Mouse (Mus musculus): ENCODE data around the gene BC055324. TPM values are rescaled to one million over a fixed set of nuclear protein-coding genes. Genes with fewer than 3 reads are reported as not detected.

The BC055324 gene
- polyA plus RNA-seq, 1 experiment: 2.8 TPM

GRCm38 (mm10) chr1:163898291-163898764 is 96.3 kb downstream of the BC055324 start:
- peak overlapping the region; percentile 66 for H3K4me2 ChIP-seq (ENCODE audit: low read depth)
- H3K27me3 ChIP-seq (ENCODE audit: control insufficient read depth, insufficient read depth, insufficient read length): no peaks in the 10 kb centered on the region
- no peaks in the 10 kb centered on the region for H3K36me3 ChIP-seq (ENCODE audit: control insufficient read depth, insufficient read depth)
- H3K4me3 ChIP-seq: no peak overlapping the region
- no peak for TF ChIP-seq MYOG (IDR thresholded peaks at IDR 0.05; ENCODE audit: control insufficient read depth in 1 of 3, insufficient read depth in 1 of 3, insufficient read length in 2 of 3, low read depth in 2 of 3)
- no peak for TF ChIP-seq REST (IDR thresholded peaks at IDR 0.05; ENCODE audit: insufficient read depth, insufficient read length)
- no peak for TF ChIP-seq SRF (IDR thresholded peaks at IDR 0.05; ENCODE audit: control insufficient read depth, insufficient read length, low read depth)
- peak; percentile 14 for TF ChIP-seq USF1 (IDR thresholded peaks at IDR 0.05; ENCODE audit: low read depth)
- no peak for TF ChIP-seq POLR2A (IDR thresholded peaks at IDR 0.05; ENCODE audit: insufficient read length, low read depth)
- no peak for TF ChIP-seq TCF3 (IDR thresholded peaks at IDR 0.05; ENCODE audit: insufficient read length, low read depth)
- H3K79me2 ChIP-seq (ENCODE audit: control insufficient read depth, insufficient read depth): no peaks in the 10 kb centered on the region
- H3ac ChIP-seq (ENCODE audit: control insufficient read depth, insufficient read length): no peak overlapping the region

Other genes starting within 250 kb of the BC055324 start
- 17.5 TPM for gene Kifap3, start 215.2 kb downstream of the BC055324 start, polyA plus RNA-seq (2012; fragmentation: generic; extraction: Trizol)
- gene Scyl3, start 65.7 kb downstream of the BC055324 start, polyA plus RNA-seq (2012; fragmentation: generic; extraction: Trizol): 3.9 TPM
- 1.8 TPM for gene Mettl18, start 93 bp upstream of the BC055324 start, polyA plus RNA-seq (2012; fragmentation: generic; extraction: Trizol)
- not detected for gene Sele, start 53.4 kb upstream of the BC055324 start, polyA plus RNA-seq (2012; fragmentation: generic; extraction: Trizol)
- gene Sell, start 67.2 kb upstream of the BC055324 start, polyA plus RNA-seq (2012; fragmentation: generic; extraction: Trizol): not detected
- 0.14 TPM for gene Selp, start 120.5 kb upstream of the BC055324 start, polyA plus RNA-seq (2012; fragmentation: generic; extraction: Trizol)
- 0.02 TPM for gene F5, start 157.0 kb upstream of the BC055324 start, polyA plus RNA-seq (2012; fragmentation: generic; extraction: Trizol)

All from myocyte (in vitro differentiated cells).